Mouse (Mus musculus) inflammation-experienced regulatory T-cells, adult 6 months (primary cell): ENCODE measurements around the gene Serpina1b. TPM values are rescaled to one million over a fixed set of nuclear protein-coding genes. Genes with fewer than 3 reads are reported as not detected.
"Not testable (repeated sequence)": the region's sequence is repeated elsewhere in the genome, so short reads cannot be mapped to it uniquely, and the experiment has no call there.

Experiments used
- ATAC-seq: one replicate; pipeline ENCODE4 v1.8.0; 2017
- polyA plus RNA-seq, 3 experiments: library from polyadenylated mRNA; unstranded; fragments of 100-300 nt; shearing (Covaris generic); gene quantifications; one replicate each; pipeline ENCODE4 v1.2.1; 2017

The Serpina1b gene
- polyA plus RNA-seq, 3 experiments from 2014 or later: not detected

DNA sequence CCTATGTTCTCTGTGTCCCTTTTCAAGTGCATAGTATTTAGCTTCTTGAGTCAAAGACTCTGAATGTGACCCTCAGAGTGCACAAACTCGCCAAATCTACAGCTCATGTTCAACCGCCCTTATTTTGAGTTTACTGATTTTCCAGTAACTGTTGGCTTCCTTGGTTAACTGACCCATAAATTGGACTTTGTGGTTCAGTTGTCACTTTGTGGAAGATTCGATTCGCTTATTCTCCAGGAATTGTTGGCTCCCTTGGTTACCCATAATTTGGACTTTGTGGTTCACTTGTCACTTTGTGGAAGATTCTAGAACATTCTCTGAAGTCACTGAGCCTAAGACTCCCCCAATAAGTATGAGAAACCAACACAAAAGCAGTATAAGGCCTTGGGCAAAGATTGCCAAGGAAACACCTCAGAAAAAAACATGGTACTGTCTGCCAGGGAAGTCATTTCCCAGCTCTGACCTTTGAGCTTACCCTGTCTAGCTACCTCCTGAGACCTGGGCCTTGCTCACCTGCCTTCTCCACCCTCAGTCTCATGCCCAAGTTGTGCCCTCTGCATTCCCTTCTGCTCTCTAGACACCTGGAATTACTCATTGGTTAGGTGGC is 129.9 kb downstream of the Serpina1b start:
- no peak for ATAC-seq

- ATAC-seq: no peak
These were observed 134.7 kb downstream of the Serpina1b start, which contains the start of gene Serpina1f for GRCm38 (mm10) chr12:103695429-103695828. TSS of gene Serpina1f (minus strand) at chr12:103695529.

GRCm38 (mm10) chr12:103688221-103688814 is 141.9 kb downstream of the Serpina1b start:
- no peak for ATAC-seq

DNA sequence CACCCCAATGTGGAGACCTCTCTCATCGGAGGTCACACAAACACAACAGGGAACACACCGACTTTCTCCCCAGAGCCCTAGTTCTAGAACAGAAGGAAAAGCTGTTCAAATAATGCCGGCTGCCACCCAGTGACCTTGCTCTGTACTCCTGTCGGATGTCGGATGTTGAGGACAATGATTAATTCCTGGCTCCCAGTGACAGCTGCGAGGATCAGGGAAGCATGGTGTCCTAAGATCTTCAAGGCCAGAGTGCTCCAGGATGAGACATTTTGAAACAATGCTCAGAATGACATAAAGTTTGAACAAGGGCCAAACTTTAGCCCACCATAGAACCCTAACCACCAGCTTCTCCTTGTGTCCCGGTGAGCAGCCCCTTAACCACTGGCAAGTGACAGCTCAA is 143.2 kb downstream of the Serpina1b start:
- ATAC-seq: no peak

- no peak for ATAC-seq
These were observed 144.1 kb downstream of the Serpina1b start for GRCm38 (mm10) chr12:103686050-103686449.

DNA sequence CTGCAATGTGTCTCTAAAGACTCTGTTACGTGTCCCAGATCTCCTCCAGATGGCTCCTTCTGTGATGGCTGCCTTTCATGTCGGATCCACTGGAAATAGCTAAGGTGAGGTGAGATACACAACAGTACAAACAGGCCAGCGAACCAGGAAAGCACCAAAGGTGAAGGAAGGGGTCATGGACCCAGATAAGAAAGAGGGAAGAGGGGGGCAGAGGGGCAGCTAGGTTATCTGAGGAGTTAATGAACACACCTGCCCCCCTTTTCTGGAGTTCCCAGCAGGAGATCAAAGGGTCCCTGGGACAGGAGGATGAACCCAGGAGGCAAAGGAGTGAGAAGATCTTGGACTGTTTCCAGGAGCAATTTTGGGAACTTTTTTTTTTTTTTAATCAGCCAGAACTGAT is 144.8 kb downstream of the Serpina1b start:
- no peak for ATAC-seq

DNA sequence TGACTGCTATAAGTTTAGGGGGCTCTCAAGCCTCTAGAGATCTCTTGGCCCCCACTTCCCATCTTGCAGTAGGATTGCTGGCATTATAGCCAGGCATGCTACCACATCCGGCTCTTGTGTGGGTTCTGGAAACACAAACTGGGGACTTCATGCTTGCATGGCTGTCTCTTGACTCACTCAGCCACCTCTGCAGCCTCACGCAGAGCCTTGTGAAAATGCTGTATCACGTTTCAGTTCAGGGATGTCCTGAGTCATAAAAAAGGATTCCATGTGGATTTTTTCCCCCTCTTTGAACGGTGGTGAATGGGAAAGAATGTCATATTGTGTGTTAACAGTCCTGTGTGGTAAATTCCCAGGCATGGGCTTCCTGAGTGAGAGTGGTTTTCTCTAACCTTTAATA is 146.4 kb downstream of the Serpina1b start:
- ATAC-seq: no peak

- ATAC-seq: no peak
These were observed 148.4 kb downstream of the Serpina1b start for GRCm38 (mm10) chr12:103681739-103682138.

- ATAC-seq: no peak
These were observed 149.0 kb downstream of the Serpina1b start for GRCm38 (mm10) chr12:103681169-103681568.

DNA sequence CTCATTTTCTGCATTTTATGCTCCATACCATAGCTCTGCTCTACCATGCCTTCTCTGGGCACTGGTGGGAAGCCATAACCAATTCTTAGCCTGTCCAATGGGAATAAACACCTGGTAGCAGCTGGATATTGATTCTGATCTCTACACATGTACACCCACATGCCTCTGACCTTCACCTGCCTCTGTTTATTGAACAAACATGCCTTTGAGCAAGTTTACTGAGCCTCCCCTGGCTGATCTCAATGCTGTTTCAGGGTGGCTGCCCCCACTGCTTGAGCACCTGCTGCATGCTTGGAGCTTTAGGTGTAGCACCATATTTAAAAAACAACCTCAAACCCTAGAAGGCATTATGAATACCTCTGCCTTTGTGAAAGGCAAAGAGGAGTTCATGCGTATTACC is 150.3 kb downstream of the Serpina1b start:
- ATAC-seq: not testable (repeated sequence)

Other genes with a start within 250 kb of the Serpina1b start
- gene Serpina10, start 198.9 kb downstream of the Serpina1b start, polyA plus RNA-seq: not detected
- gene Serpina6, start 173.2 kb downstream of the Serpina1b start, polyA plus RNA-seq: not detected
- gene Serpina16, start 154.2 kb downstream of the Serpina1b start, polyA plus RNA-seq: not detected
- gene Serpina1f, start 134.8 kb downstream of the Serpina1b start, polyA plus RNA-seq: not detected
- gene Serpina1d, start 56.8 kb downstream of the Serpina1b start, polyA plus RNA-seq: not detected
- not detected for gene Serpina1a, start 33.2 kb upstream of the Serpina1b start, polyA plus RNA-seq
- gene Serpina1c, start 74.5 kb upstream of the Serpina1b start, polyA plus RNA-seq: not detected
- not detected for gene Serpina1e, start 128.6 kb upstream of the Serpina1b start, polyA plus RNA-seq
- not detected for gene Serpina11, start 159.6 kb upstream of the Serpina1b start, polyA plus RNA-seq
- 10 to 100 TPM in 2 of 3 experiments, 1 to 10 TPM in 1; 5.2 to 13.1 (median 10.3) TPM for gene Serpina9, start 183.4 kb upstream of the Serpina1b start, polyA plus RNA-seq
- under 1 TPM in 2 of 3 experiments, not detected in 1; 0.09 to 0.25 TPM for gene Serpina12, start 214.1 kb upstream of the Serpina1b start, polyA plus RNA-seq